Mouse (Mus musculus) embryonic facial prominence, embryonic 11.5 days (tissue): Measurements from ENCODE around the gene Vmn2r3. TPM values are rescaled to one million over a fixed set of nuclear protein-coding genes. Genes with fewer than 3 reads are reported as not detected.
"Not testable (repeated sequence)": the region's sequence is repeated elsewhere in the genome, so short reads cannot be mapped to it uniquely, and the experiment has no call there.

Experiments
- ATAC-seq: fragments of 200-750 bp; cut with Nextera tagmentation; replicated peaks from 2 replicates; pipeline ENCODE4 v1.8.0; 2017; ENCODE audit warnings: low read depth; ENCODE audit not compliant: insufficient number of reproducible peaks, low FRiP score, low TSS enrichment
- DNase-seq: peaks from one replicate; pipeline ENCODE4 v3.0.0-alpha.2; 2015; ENCODE audit warnings: low spot score
- H3K27ac ChIP-seq: fragments of 300-500 bp; sonication (generic); replicated peaks from 2 replicates; pipeline ENCODE4 v1.5.1; 2014; ENCODE audit warnings: mild to moderate bottlenecking, low read depth, low read length, control low read depth
- H3K27me3 ChIP-seq: fragments of 300-500 bp; sonication (generic); 2 replicates; pipeline ENCODE4 v1.6.1; 2014; ENCODE audit warnings: mild to moderate bottlenecking, low read length, moderate library complexity, mixed read lengths; ENCODE audit not compliant: control insufficient read depth, insufficient read depth
- H3K36me3 ChIP-seq: fragments of 300-500 bp; sonication (generic); replicated peaks from 2 replicates; pipeline ENCODE4 v1.6.1; 2014; ENCODE audit warnings: low read depth, mild to moderate bottlenecking, low read length, moderate library complexity, mixed read lengths; ENCODE audit not compliant: control insufficient read depth, insufficient read depth
- H3K4me1 ChIP-seq: fragments of 300-500 bp; sonication (generic); 2 replicates; pipeline ENCODE4 v1.6.1; 2014; ENCODE audit warnings: low read length, mixed read lengths; ENCODE audit not compliant: control insufficient read depth, insufficient read depth
- H3K4me2 ChIP-seq: fragments of 300-500 bp; sonication (generic); 2 replicates; pipeline ENCODE4 v1.6.1; 2014; ENCODE audit warnings: low read depth, mild to moderate bottlenecking, control low read depth, low read length, moderate library complexity
- H3K4me3 ChIP-seq: fragments of 300-500 bp; sonication (generic); 2 replicates; pipeline ENCODE4 v1.5.1; 2014; ENCODE audit warnings: low read depth, low read length, control low read depth
- H3K9ac ChIP-seq: fragments of 300-500 bp; sonication (generic); replicated peaks from 2 replicates; pipeline ENCODE4 v1.6.1; 2014; ENCODE audit warnings: mild to moderate bottlenecking, control low read depth, low read length
- H3K9me3 ChIP-seq: fragments of 300-500 bp; sonication (generic); replicated peaks from 2 replicates; pipeline ENCODE4 v1.6.1; 2016; ENCODE audit warnings: mild to moderate bottlenecking, low read length, inconsistent platforms, mixed read lengths; ENCODE audit not compliant: control insufficient read depth
- WGBS: fragments of 180-500 bp; shearing (Covaris S2); extraction: QIAGEN DNeasy Blood & Tissue Kit; methylation state at CpG from one replicate; pipeline ENCODE4 v1.1.7; 2014; 5-methylcytosine and 5-hydroxymethylcytosine counted together
- polyA plus RNA-seq: library from polyadenylated mRNA; unstranded; fragments of >200 nt; fragmentation: Nextera tagmentation; extraction: Ambion mirVana; gene quantifications from 2 replicates; pipeline ENCODE4 v1.2.1, GENCODE M21; 2014

Vmn2r3 gene
- not detected in 2 replicates for polyA plus RNA-seq

GRCm38 (mm10) chr3:64289609-64290008, at the start of gene Vmn2r3:
Gene Vmn2r3 (minus strand): TSS chr3:64289709.
- DNase-seq: no peak
- no peak for ATAC-seq
- Histone ChIP-seq H3K27ac (no peak within 1 kb of the TSS), H3K27me3 (no peaks in the 10 kb centered on the region), H3K4me2 (no peak within 1 kb of the TSS), H3K4me3 (no peak within 1 kb of the TSS), H3K9ac (no peak within 1 kb of the TSS), H3K9me3 (no peaks in the 10 kb centered on the region), H3K36me3 (no peaks in the 10 kb centered on the region), H3K4me1 (no peaks in the 10 kb centered on the region)
- WGBS: 84% methylated on average over 1 of the region's 1 CpGs

GRCm38 (mm10) chr3:64332548-64332947, 43.0 kb upstream of the Vmn2r3 start:
- no peaks in the 10 kb centered on the region for H3K9me3 ChIP-seq
- no peak overlapping the region for H3K27ac ChIP-seq
- no peak overlapping the region for H3K9ac ChIP-seq
- no peak for ATAC-seq
- H3K4me2 ChIP-seq: no peak overlapping the region
- H3K4me1 ChIP-seq: no peaks in the 10 kb centered on the region
- no peak overlapping the region for H3K4me3 ChIP-seq
- no peak for DNase-seq
- H3K36me3 ChIP-seq: no peaks in the 10 kb centered on the region
- no peaks in the 10 kb centered on the region for H3K27me3 ChIP-seq
- 70% methylated on average over 1 of the region's 1 CpGs for WGBS

DNA sequence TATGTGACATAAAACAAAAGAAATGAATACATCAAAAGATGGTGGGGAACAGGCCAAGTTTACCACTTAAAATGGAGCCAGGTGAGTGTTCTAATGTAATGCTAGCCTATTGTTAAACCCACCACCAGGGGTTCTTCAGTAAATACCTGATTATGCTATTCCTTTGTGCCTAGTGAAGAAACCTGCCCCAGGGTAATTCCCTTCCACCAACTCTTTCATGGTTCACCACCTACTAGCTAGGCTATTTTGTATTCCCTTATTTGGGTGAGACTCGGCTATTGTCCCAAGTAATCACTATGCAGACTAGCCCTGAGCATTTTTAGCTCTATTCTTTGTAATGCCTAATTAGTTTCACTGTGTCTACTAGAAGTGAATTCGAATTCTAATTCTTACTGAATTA, 32.3 kb upstream of the Vmn2r3 start:
- Histone ChIP-seq H3K4me2 (no peak overlapping the region), H3K27me3 (no peaks in the 10 kb centered on the region), H3K4me3 (no peak overlapping the region), H3K27ac (no peak overlapping the region), H3K9me3 (no peaks in the 10 kb centered on the region), H3K4me1 (no peaks in the 10 kb centered on the region), H3K9ac (no peak overlapping the region), H3K36me3 (no peaks in the 10 kb centered on the region)
- WGBS: 65% methylated on average over 2 of the region's 2 CpGs
- no peak for ATAC-seq
- DNase-seq: no peak

DNA sequence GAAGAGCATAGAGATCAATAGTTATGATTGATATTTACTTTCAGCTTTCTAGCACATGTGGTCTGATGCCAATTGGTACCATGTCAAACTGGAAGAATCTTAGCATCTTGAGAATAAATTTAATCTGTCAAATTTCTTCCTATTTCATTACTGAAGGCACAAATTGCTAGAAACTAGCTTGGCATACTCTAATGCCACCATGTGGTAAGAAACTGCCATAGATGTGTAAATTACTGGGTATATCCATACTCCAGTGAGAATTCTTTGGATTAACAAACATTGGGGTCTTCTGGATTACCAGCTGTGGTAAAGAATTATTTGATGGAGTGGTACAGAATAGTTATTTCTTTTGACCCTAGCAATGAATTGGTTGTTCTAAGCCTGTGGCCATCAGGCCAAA, 17.3 kb upstream of the Vmn2r3 start:
- H3K9ac ChIP-seq: no peak overlapping the region
- no peak overlapping the region for H3K4me3 ChIP-seq
- ATAC-seq: no peak
- DNase-seq: no peak
- no peaks in the 10 kb centered on the region for H3K4me1 ChIP-seq
- no peaks in the 10 kb centered on the region for H3K9me3 ChIP-seq
- H3K4me2 ChIP-seq: no peak overlapping the region
- no peaks in the 10 kb centered on the region for H3K36me3 ChIP-seq
- no peak overlapping the region for H3K27ac ChIP-seq
- H3K27me3 ChIP-seq: no peaks in the 10 kb centered on the region

DNA sequence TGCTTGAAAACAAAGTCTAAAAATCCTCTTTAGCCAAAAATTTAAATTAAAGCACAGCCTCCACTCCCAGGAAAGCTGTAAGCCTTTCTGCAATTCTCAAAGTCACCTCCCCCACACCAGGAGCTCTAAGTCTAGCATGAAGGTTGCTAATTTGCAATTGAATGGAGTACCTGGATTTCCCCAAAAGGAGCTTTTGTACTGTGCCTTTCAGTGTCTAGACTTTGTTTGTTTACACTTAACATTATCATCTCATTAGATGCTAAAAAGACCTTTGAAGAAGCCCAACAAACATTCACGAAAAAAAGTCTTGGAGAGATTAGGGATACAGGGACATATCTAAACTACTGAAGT, 23.8 kb downstream of the Vmn2r3 start:
- ATAC-seq (no peak), DNase-seq (no peak)
- Histone ChIP-seq H3K9ac (no peak overlapping the region), H3K4me1 (no peaks in the 10 kb centered on the region), H3K27me3 (no peaks in the 10 kb centered on the region), H3K9me3 (no peaks in the 10 kb centered on the region), H3K27ac (no peak overlapping the region), H3K4me3 (no peak overlapping the region), H3K36me3 (no peaks in the 10 kb centered on the region), H3K4me2 (no peak overlapping the region)
- WGBS: 6% methylated on average over 1 of the region's 1 CpGs

GRCm38 (mm10) chr3:64265056-64265761, 24.3 kb downstream of the Vmn2r3 start:
- not testable (repeated sequence) for DNase-seq, H3K9me3 ChIP-seq, H3K36me3 ChIP-seq, H3K4me1 ChIP-seq, H3K9ac ChIP-seq, ATAC-seq, H3K4me3 ChIP-seq, H3K27ac ChIP-seq, H3K4me2 ChIP-seq, H3K27me3 ChIP-seq
- 25% methylated on average over 7 of the region's 7 CpGs for WGBS

- 92% methylated on average over 3 of the region's 3 CpGs for WGBS
These were observed 29.9 kb downstream of the Vmn2r3 start for GRCm38 (mm10) chr3:64259582-64259981.

DNA sequence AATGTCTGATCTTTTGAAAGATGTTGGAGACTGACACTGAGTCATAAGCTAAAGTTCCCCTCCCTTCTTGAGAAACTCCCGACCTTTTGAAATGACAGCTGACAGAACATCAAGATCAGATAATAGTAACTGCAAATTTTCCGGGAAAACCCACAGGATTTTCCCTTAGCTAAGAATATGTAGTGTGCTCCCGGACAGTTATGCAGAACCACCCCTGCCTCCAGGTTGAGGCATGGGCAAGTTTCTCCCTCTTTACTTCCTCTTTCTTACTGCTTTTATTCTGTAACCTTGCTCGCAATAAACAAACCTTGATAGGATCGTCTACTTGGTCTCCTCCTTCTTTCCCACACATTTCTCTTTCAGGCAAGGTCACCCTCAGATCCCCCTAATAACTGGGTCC, 37.9 kb downstream of the Vmn2r3 start:
- Histone ChIP-seq H3K9me3 (no peaks in the 10 kb centered on the region), H3K27ac (no peak overlapping the region), H3K4me2 (no peak overlapping the region), H3K4me1 (no peaks in the 10 kb centered on the region), H3K27me3 (no peaks in the 10 kb centered on the region), H3K4me3 (no peak overlapping the region), H3K36me3 (no peaks in the 10 kb centered on the region), H3K9ac (no peak overlapping the region)
- 92% methylated on average over 5 of the region's 5 CpGs for WGBS
- ATAC-seq: no peak
- DNase-seq: no peak

More at GRCm38 (mm10) chr3:64259582-64259981, 29.9 kb downstream of the Vmn2r3 start:
- Histone ChIP-seq H3K4me2 (no peak overlapping the region), H3K4me3 (no peak overlapping the region), H3K9me3 (no peaks in the 10 kb centered on the region), H3K27me3 (no peaks in the 10 kb centered on the region), H3K27ac (no peak overlapping the region), H3K4me1 (no peaks in the 10 kb centered on the region), H3K36me3 (no peaks in the 10 kb centered on the region), H3K9ac (no peak overlapping the region)
- DNase-seq: no peak
- ATAC-seq: no peak
